Mouse (Mus musculus): Measurements from ENCODE around the gene Cnep1r1. TPM values are rescaled to one million over a fixed set of nuclear protein-coding genes. Genes with fewer than 3 reads are reported as not detected.
A peak's percentile ranks its signal among the peaks of the same experiment; 100 is the strongest.

Cnep1r1 gene
- 10 to 100 TPM; 29.0 to 30.0 TPM for total RNA-seq (2021)
- long read RNA-seq, experiment 1, transcript Cnep1r1-201 (6 exons, 1,731 nt), result major isoform, 12 of 23 reads
- long read RNA-seq, experiment 1, transcript Cnep1r1-204 (5 exons, 1,643 nt), result minor isoform, 9 of 23 reads
- long read RNA-seq, experiment 1, partial matches to known transcripts, result 0 of 23 reads
- long read RNA-seq, experiment 1, other reads (novel, unspliced or antisense), result 2 of 23 reads
- long read RNA-seq, experiment 2, transcript Cnep1r1-204 (5 exons, 1,643 nt), result minor isoform, 6 of 25 reads
- long read RNA-seq, experiment 2, transcript Cnep1r1-201 (6 exons, 1,731 nt), result major isoform, 15 of 25 reads
- long read RNA-seq, experiment 2, partial matches to known transcripts, result 2 of 25 reads
- long read RNA-seq, experiment 2, other reads (novel, unspliced or antisense), result 2 of 25 reads

DNA sequence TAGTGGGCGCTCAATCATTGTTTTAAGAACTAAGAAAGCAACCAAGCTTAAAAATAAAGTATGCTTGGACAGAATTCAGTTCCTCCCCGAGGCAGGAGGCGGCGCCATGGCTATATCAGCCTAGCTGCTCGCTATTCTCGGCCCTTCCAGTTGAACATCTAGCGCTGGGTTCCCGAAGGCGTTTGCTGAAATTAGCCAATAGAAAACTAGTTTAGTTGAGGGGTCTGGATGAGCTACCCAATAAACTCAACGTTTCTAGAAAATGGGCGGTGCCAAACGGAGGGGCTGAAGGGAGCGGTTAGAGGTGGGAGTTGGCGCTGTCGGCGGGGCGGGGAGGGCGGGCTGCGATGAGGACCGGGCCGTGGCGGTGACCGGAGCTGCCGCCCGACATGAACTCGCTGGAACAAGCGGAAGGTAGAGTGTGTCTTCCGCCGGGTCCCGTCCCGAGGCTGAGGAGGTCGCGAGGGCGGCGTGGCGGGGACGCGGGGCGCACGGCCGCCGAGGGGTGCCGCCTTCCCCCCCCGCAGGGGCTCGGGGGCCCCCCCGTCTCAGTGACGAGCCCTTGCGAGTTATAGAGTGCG is at the start of gene Cnep1r1:
Gene Cnep1r1, plus strand, starts transcription at position 314 of the 581 bp plus-strand sequence.
- DNase-seq, result peak; percentile 93

DNA sequence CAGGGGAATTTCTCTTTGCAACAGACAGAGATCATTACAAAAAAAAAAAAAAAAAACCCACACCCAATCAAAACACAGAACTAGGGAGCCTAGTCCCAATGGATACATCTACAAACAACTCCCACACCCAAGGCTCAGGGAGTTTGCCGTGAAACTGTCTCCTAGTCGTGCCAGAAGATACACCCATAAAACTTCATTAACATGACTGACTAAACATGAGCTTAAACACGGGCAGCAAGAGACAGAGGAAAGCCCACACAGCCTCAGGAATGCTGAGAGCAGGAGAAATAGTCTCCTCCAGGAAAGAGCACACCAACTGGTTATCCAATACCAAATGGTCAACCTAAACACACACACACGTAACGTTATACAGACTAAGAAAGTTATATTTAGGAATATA is 36.4 kb upstream of the Cnep1r1 start:
- no peak for DNase-seq

DNA sequence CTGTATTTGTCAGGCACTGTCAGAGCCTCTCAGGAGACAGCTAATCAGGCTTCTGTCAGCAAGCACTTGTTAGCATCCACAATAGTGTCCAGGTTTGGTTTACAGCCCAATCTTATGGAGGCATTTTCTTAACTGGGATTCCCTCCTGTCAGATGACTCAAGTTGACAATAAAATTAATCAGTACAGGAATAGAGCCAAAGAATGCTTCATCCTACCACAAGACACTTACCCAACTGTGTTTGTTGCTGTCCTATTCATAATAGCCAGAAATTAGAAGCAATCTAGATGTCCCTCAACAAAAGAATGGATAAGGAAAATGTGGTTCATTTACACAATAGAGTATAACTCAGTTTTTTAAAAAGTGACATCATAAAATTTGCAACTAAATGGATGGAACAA is 30.6 kb upstream of the Cnep1r1 start:
- no peak for DNase-seq

- no peak for DNase-seq
Measured at GRCm38 (mm10) chr8:88091661-88092060, 26.9 kb upstream of the Cnep1r1 start.

- no peak for DNase-seq
Measured at GRCm38 (mm10) chr8:88093367-88093766, 25.2 kb upstream of the Cnep1r1 start.

DNA sequence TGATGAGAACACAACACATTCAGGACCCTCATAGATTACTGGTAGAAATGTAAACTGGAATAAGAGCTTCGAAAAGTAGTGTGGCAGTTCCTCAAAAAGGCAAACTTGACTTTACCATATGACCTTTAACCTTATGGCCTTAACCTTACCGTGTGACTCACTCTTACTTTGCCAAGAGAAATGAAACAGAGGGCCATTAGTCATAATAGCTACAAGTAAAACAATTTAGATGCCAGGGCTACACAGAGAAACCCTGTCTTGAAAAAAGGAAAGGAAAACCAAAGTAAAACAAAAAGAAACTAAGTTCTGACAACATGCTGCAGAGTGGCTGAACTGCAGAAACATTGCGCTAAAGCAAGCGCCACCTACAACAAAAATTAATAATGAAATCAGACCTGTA is 19.7 kb upstream of the Cnep1r1 start:
- DNase-seq, result no peak

DNA sequence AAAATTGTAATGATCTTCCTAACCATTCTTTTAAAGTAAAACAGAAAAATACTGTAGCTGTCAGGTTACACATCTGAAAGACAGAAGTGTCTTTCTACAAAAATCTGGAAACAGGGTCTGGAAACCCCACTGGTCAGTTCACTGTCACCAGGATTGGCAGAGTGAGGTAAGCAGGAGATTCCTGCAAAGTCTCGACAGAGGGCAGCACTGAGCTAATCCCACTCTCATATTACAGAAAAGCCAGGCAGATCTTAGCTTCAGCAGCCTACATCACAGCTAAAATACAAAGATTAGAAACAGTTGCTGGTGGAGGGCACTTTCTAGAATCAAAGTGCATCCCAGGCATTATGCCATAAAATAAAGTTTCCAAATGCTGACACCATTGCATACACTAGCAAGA is 19.0 kb upstream of the Cnep1r1 start:
- no peak for DNase-seq

DNA sequence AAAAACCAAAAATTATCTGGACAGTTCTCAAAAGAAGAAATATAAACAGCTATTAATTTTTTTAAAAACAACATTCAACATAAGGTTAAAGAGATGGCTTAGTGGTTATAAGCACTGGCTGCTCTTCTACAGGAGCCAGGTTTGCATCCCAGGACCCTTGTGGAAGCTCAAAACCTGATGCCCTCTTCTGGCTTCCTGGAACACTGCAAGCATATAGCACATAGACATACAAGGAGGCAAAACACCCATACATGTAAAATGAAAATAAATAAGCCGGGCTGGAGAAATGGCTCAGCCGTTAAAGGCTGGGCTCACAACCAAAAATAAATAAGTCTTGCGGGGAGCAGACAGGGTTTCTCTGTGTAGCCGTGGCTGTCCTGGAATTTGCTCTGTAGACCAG is 9.3 kb upstream of the Cnep1r1 start:
- no peak for DNase-seq

GRCm38 (mm10) chr8:88119076-88119475 is 507 bp downstream of the Cnep1r1 start:
- DNase-seq, result no peak

DNA sequence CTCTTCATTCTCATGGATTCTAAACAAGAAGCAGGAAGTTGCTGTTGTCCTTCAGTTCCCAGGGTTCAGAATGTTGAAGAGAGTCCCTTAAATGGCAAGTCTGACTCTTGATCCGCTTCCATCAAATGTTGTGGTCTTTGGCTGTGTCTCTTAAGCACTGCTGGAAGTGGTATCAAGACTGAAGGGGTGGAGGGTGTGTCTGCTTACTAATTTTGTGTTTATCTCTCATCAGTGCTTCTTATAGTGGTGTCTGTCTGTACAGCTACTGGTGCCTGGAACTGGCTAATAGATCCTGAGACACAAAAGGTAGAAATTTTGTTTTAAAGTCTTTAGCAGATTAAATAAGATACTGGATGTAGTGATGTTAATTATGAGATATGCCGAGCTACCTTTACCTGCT is 6.3 kb downstream of the Cnep1r1 start:
- no peak for DNase-seq

DNA sequence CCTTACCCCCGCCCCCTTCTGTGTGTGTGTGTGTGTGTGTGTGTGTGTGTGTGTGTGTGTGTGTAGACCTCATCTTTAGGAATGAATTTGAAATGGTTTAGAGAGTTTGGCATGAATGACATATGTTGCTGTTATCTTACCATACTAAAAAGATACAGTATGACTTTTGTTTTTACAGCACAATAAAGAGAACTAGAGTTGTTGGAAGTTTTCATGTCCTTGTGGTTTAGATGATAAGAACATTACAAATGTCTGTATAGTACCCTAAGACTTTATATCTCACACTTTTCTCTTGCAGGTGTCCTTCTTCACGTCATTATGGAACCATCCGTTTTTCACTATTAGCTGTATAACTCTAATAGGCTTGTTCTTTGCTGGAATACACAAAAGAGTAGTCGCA is 10.8 kb downstream of the Cnep1r1 start:
- no peak for DNase-seq

DNA sequence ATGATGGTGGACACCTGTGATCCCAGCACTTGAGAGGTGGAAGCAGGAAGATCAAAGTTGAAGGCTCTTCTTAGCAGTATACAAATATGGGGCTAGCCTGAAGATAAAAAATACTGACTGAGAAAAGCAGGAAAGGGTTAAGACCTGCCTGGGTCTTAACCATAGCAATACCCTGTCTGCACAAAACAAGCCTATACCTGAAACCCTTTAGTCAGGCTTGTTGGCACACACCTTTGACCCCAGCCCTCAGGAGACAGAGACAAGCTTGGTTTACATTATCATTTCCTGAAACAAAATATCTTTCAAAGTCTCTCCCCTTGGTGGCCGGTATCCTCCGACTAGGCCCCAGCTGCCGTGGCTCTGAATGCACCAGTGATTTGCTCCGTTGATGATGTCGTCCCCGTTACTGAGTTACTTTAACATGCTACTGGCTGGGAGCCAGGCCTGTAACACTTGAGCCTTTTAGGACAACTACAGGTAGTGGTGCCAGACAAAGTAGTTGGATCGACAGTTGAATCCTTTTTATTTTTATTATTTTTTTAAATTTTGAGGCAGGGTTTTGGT is 12.3 kb downstream of the Cnep1r1 start:
- DNase-seq, result no peak

DNA sequence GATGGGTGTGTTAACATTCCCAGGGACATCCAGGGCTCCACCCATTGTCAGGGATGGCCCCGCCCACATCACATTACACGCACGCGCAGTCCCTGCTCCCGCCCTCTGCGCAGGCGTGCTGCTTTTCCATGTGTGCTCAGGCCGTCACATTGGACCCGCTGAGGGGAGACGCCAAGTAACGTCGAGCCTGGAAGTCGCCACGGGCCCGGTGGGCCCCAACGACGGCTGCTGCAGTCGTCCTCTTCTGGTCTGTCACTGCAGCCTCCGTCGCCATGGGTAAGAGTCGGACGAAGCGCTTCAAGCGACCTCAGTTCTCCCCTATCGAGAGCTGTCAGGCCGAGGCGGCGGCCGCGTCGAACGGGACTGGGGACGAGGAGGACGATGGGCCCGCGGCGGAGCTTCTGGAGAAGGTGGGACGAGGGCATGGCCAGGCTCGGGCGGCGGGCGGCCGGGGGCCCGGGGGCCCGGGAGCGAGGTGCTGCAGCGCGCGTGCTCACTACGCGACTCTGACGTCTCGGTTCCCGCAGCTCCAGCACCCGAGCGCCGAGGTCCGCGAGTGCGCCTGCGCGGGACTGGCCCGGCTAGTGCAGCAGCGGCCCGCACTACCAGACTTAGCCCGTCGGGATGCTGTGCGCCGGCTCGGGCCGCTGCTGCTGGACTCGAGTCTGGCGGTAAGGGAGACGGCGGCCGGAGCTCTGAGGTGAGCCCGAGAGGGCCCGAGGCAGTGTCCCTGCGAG is 19.3 kb downstream of the Cnep1r1 start, which contains the start of gene Heatr3:
Gene Heatr3, plus strand, starts transcription at position 108 of the 737 bp plus-strand sequence.
- peak; percentile 92 for DNase-seq

- no peak for DNase-seq
Measured at GRCm38 (mm10) chr8:88139256-88139655, 20.7 kb downstream of the Cnep1r1 start.

DNA sequence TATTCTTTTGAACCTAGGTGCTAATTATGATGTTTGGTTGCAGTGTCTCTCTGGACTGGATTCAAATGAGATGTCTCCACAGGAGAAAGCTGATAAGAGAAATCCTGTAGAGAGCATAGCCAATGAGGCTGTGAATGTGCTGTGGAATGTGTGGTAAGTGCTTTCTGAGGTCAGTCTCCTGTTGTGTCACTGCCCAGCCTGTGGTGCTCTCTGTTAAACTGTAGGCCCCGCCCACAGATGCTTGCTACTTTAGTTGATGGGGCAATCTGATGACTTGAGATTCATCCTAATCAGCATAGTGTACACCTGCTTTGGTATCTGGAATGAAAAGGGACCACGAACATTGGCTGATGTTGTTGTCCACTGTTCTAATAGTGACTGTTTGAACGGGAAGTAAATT is 23.1 kb downstream of the Cnep1r1 start:
- no peak for DNase-seq

DNA sequence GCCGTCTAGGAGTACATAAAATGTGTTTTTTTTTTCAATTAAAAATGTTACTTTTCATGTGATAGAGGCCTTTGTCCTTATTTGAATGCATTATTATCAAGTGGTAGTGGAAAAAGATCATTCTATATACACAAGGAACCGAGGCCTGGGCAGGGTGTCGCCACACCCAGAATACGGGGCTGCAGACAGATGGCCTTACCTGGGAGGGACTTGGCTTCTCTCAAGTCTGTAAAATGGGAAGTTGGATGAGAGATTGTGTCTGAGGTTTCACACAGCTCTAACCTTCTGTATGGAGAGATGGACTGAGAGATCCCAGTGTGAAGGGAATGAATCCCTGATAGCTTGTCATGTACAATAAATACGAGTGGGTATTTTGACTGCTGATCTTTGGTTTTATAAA is 25.5 kb downstream of the Cnep1r1 start:
- DNase-seq, result no peak

DNA sequence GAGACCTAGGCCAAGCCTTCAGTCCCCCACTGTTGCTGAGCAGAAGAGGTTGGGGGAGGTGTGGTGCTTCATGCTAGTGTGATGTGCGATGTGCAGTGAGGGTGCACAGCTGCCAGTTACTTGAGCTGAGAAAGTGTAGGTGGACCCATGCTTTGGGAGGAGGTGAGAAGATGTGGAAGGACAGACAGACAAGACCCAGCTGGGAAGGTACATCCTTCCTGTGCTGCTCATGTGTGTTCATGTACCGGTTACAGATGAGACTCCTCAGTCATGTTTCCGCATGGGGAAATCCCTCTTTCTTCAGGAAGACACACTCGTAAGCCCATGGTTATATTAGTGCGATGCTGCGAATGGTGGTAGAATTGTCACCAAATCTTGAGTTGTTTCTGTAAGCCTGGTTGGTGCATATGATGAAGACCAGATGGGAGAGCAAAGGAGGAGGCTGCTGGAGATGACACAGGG is 32.4 kb downstream of the Cnep1r1 start:
- no peak for DNase-seq

GRCm38 (mm10) chr8:88160237-88160995 is 41.8 kb downstream of the Cnep1r1 start:
- no peak for DNase-seq

DNA sequence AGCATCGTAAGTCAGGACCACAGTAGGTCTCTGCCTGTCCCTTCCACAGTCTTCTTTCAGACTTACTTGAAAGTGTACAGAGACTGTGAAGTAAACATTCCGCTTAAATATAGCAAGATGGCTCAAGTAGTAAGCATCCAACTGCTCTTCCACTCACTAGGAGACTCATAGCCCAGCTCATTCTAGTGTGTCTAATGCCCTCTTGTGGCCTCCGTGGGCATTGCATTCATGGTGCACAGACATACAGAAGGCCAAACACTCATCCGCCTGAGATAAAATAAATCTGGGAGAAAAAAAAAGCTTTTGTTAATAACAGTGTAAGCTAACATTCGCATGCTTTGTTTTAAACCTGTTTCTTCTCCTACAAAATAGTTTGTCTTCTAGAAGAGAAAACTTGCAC is 42.9 kb downstream of the Cnep1r1 start:
- no peak for DNase-seq

DNA sequence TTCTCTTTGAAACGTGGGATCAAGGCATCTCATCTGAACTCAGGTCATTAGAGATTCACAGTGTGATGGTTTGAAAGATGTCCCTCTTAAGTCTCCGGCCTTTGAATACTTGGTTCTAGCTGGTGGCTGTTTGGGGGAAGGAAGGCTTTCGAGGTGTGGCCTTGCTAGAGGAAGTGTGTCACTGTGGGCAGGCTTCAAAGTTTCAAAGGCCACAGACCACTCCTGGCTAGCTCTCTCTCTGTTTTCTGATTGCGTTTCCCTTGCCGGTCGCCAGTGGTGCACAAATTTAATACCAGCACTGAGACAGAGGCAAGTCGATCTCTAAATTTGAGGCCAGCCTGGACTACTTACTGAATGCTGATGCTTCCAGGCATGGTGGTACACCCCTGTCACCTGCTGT is 56.7 kb downstream of the Cnep1r1 start:
- no peak for DNase-seq

GRCm38 (mm10) chr8:88177291-88177690 is 58.7 kb downstream of the Cnep1r1 start:
- DNase-seq, result no peak

- DNase-seq, result no peak
Measured at GRCm38 (mm10) chr8:88183121-88183520, 64.6 kb downstream of the Cnep1r1 start.

All from gastrocnemius, postnatal 25 days (tissue).